Mouse (Mus musculus): Measurements from ENCODE around the gene Myoz1. TPM values are rescaled to one million over a fixed set of nuclear protein-coding genes. Genes with fewer than 3 reads are reported as not detected.
A peak's percentile ranks its signal among the peaks of the same experiment; 100 is the strongest.
"Not testable (repeated sequence)": the region's sequence is repeated elsewhere in the genome, so short reads cannot be mapped to it uniquely, and the experiment has no call there.

Gene Myoz1
- total RNA-seq, 2 experiments from 2014 or later = 1.1 to 2.1 TPM

- no peak for DNase-seq
- intact Hi-C loops (cut with DNase I) = loop anchor here (5.0 kb wide), 1 partner anchor 64 kb away; no protein-coding TSS in a partner anchor
These were observed 14.9 kb downstream of the Myoz1 start for GRCm38 (mm10) chr14:20641438-20641875.

- DNase-seq = peak; percentile 98
- intact Hi-C loops (cut with DNase I) = loop anchor here (5.0 kb wide), 1 partner anchor 64 kb away; no protein-coding TSS in a partner anchor
These were observed 15.5 kb downstream of the Myoz1 start, which contains the start of gene Usp54 for GRCm38 (mm10) chr14:20640644-20641437. Gene Usp54, minus strand, starts transcription at chr14:20641063.

- DNase-seq = no peak
- intact Hi-C loops (cut with DNase I) = loop anchor here (5.0 kb wide), 1 partner anchor 63 kb away; no protein-coding TSS in a partner anchor
These were observed 16.3 kb downstream of the Myoz1 start for GRCm38 (mm10) chr14:20639918-20640619.

GRCm38 (mm10) chr14:20638702-20639101 is 17.6 kb downstream of the Myoz1 start:
- intact Hi-C loops (cut with DNase I) = no loop called here
- no peak for DNase-seq

GRCm38 (mm10) chr14:20637818-20638574 is 18.3 kb downstream of the Myoz1 start:
- intact Hi-C loops (cut with DNase I) = no loop called here
- DNase-seq = no peak

- DNase-seq; intact Hi-C loops (cut with DNase I): not testable (repeated sequence)
These were observed 19.4 kb downstream of the Myoz1 start for GRCm38 (mm10) chr14:20636968-20637367.

- intact Hi-C loops (cut with DNase I) = no loop called here
- DNase-seq = no peak
These were observed 20.8 kb downstream of the Myoz1 start for GRCm38 (mm10) chr14:20635546-20635945.

- no peak for DNase-seq
- intact Hi-C loops (cut with DNase I) = no loop called here
These were observed 25.1 kb downstream of the Myoz1 start for GRCm38 (mm10) chr14:20631253-20631652.

GRCm38 (mm10) chr14:20626971-20627370 is 29.4 kb downstream of the Myoz1 start:
- intact Hi-C loops (cut with DNase I) = loop anchor here (5.0 kb wide), 1 partner anchor 40 kb away; no protein-coding TSS in a partner anchor
- no peak for DNase-seq

GRCm38 (mm10) chr14:20626447-20626846 is 29.9 kb downstream of the Myoz1 start:
- DNase-seq = no peak
- intact Hi-C loops (cut with DNase I) = loop anchor here (5.0 kb wide), 1 partner anchor 39 kb away; no protein-coding TSS in a partner anchor

GRCm38 (mm10) chr14:20622907-20623306 is 33.4 kb downstream of the Myoz1 start:
- no peak for DNase-seq
- intact Hi-C loops (cut with DNase I) = no loop called here

GRCm38 (mm10) chr14:20622412-20622811 is 33.9 kb downstream of the Myoz1 start:
- intact Hi-C loops (cut with DNase I) = no loop called here
- DNase-seq = no peak

GRCm38 (mm10) chr14:20621903-20622302 is 34.4 kb downstream of the Myoz1 start:
- DNase-seq = no peak
- intact Hi-C loops (cut with DNase I) = no loop called here

GRCm38 (mm10) chr14:20619131-20619530 is 37.2 kb downstream of the Myoz1 start:
- DNase-seq = no peak
- intact Hi-C loops (cut with DNase I) = no loop called here

- no peak for DNase-seq
- intact Hi-C loops (cut with DNase I) = no loop called here
These were observed 38.1 kb downstream of the Myoz1 start for GRCm38 (mm10) chr14:20618211-20618610.

GRCm38 (mm10) chr14:20616421-20616820 is 39.9 kb downstream of the Myoz1 start:
- DNase-seq = peak in 1 of 2 experiments; percentile 22
- intact Hi-C loops (cut with DNase I) = no loop called here

- no peak for DNase-seq
- intact Hi-C loops (cut with DNase I) = no loop called here
These were observed 41.3 kb downstream of the Myoz1 start for GRCm38 (mm10) chr14:20615075-20615474.

GRCm38 (mm10) chr14:20612820-20613219 is 43.5 kb downstream of the Myoz1 start:
- intact Hi-C loops (cut with DNase I) = no loop called here
- DNase-seq = no peak

GRCm38 (mm10) chr14:20610146-20610545 is 46.2 kb downstream of the Myoz1 start:
- intact Hi-C loops (cut with DNase I) = no loop called here
- DNase-seq = peak; percentile 79 to 84

GRCm38 (mm10) chr14:20609519-20609918 is 46.8 kb downstream of the Myoz1 start:
- no peak for DNase-seq
- intact Hi-C loops (cut with DNase I) = no loop called here

Data from heart, postnatal 10 days (tissue).